18 mouse cellular contexts compared by ENCODE assay signal in the genomic region with DNA sequence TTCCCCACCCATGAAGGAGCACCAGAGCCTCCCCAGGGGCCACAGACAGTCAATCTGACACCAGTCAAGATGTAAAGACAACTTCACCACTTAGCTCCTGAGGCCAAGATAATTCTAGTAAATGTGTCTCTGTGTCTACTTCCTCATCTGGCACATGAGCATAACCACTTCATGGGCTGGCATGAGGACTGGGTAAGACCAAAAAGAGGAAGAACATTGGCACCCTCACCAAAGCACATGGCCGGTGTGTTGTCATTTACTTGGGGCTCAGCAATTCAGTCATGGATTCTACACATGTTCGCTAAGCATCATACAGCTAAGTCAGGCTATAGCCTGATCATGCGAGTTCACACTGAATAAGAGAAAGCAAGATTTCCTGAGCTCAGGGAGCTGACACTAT.
"Had no signal": no experiment of that assay in that cellular context is flagged by ENCODE, and none has a peak within 500 bp of the region (broad histone marks: within the 10 kb centered on the region; RNA-seq: fewer than 3 reads in every experiment).

No protein-coding gene starts in this region.

- H3K4me3 ChIP-seq: layer of hippocampus, adult 2 months; liver, embryonic 13.5 days; midbrain, embryonic 12.5 days; myocyte; neural tube, embryonic 13.5 days; stomach, embryonic 15.5 days had no signal

- H3K27ac ChIP-seq: kidney, postnatal 0 days; layer of hippocampus, adult 2 months; liver, embryonic 13.5 days; midbrain, embryonic 12.5 days; neural tube, embryonic 13.5 days; stomach, embryonic 15.5 days had no signal

- H3K4me1 ChIP-seq: liver, embryonic 13.5 days; stomach, embryonic 15.5 days had no signal

- H3K4me2 ChIP-seq: liver, embryonic 13.5 days; lung, embryonic 14.5 days; midbrain, embryonic 12.5 days; neural tube, embryonic 13.5 days; stomach, embryonic 15.5 days had no signal

- H3K36me3 ChIP-seq: liver, embryonic 13.5 days; midbrain, embryonic 12.5 days; neural tube, embryonic 13.5 days; stomach, embryonic 15.5 days had no signal

- ATAC-seq: lung, postnatal 0 days; midbrain, embryonic 16.5 days had no signal

- H3K9ac ChIP-seq: liver, embryonic 13.5 days; lung, embryonic 14.5 days; midbrain, embryonic 12.5 days; neural tube, embryonic 13.5 days; stomach, embryonic 15.5 days had no signal

- DNase-seq: kidney, adult 2 months; kidney, postnatal 25 days; layer of hippocampus, adult 9-11 months; liver, embryonic 13.5 days; lung, embryonic 14.5 days; lung, postnatal 36 days; right cerebral cortex, postnatal 25 days; spleen, adult 18-20 months; thymus, adult 18-20 months; thymus, postnatal 36 days had no signal

- H3K9me3 ChIP-seq: liver, embryonic 13.5 days; midbrain, embryonic 12.5 days; neural tube, embryonic 13.5 days; stomach, embryonic 15.5 days had no signal
